Mouse (Mus musculus) effector memory CD4-positive, alpha-beta T cell, adult 5 months (primary cell): ENCODE results near the gene Fxn. TPM values are rescaled to one million over a fixed set of nuclear protein-coding genes. Genes with fewer than 3 reads are reported as not detected.

Experiments
- polyA plus RNA-seq: library from polyadenylated mRNA; unstranded; fragments of 100-300 nt; shearing (Covaris generic); gene quantifications from one replicate; pipeline ENCODE4 v1.2.1, GENCODE M21; 2017

Fxn gene
- 18.9 TPM for polyA plus RNA-seq

GRCm38 (mm10) chr19:24280601-24281228 is at the start of gene Fxn:
Fxn (minus strand) TSS chr19:24280605.

GRCm38 (mm10) chr19:24224500-24225304 is 55.7 kb downstream of the Fxn start, which contains the start of gene Tjp2:
Tjp2 (minus strand) TSS chr19:24225030.

Other genes starting within 250 kb of the Fxn start
- not detected for gene Fam189a2, start 249.6 kb downstream of the Fxn start, polyA plus RNA-seq
- gene Tjp2, start 55.6 kb downstream of the Fxn start, polyA plus RNA-seq = 21.0 TPM
- 46.9 TPM for gene Fam122a, start 196.8 kb upstream of the Fxn start, polyA plus RNA-seq